ENCODE assay signal across 11 mouse cellular contexts in the genomic region with DNA sequence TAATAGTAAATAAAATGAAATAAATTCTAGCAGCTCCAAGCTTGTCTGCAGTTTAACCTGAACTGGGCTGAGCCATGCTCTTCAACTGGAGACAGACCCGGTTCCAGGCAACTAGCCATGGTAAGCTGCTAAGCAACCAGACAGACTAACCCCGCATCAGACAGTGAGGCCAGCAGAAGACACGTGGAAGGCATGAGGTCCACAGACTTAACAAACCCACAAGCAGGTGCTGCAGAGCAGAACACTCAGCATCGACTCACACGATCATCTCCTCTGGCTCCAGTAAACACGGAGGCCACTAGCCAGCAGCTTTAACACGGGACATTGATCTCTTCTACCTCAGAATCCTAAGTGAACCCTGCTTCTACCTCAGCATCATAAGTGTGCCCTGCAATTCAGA. TPM values are rescaled to one million over a fixed set of nuclear protein-coding genes. Genes with fewer than 3 reads are reported as not detected.
DNase-seq lines count a peak whose midpoint lies in the region; ATAC-seq lines count a peak whose summit lies in the region.
"Had no signal": no experiment of that assay in that cellular context is flagged by ENCODE, and none has a peak within 500 bp of the region (broad histone marks: within the 10 kb centered on the region; RNA-seq: fewer than 3 reads in every experiment).

No protein-coding gene starts in this region.

- no peak for ATAC-seq in hindbrain, embryonic 11.5 days (ENCODE audit: low FRiP score)
- peak; percentile 51; the same call in 1 of the 2 replicates for ATAC-seq in forebrain, embryonic 16.5 days
- ATAC-seq: lung, postnatal 0 days had no signal

- DNase-seq in hindbrain, embryonic 10.5 days (ENCODE audit: low spot score), result no peak
- no peak for DNase-seq in hindbrain, embryonic 11.5 days (ENCODE audit: low spot score)
- peak; percentile 83 for DNase-seq in NIH3T3 (ENCODE audit: low read depth)
- peak; percentile 54 to 57 for DNase-seq in natural killer cell, adult 2 months (ENCODE audit: low spot score in 2 of 2)
- no peak for DNase-seq in urinary bladder, adult 2 months (ENCODE audit: low spot score)
- no peak for DNase-seq in adrenal gland, adult 18-20 months (ENCODE audit: low spot score in 2 of 2)
- no peak for DNase-seq in lung, postnatal 4 days
- DNase-seq: adrenal gland, adult 8-10 months had no signal

- H3K36me3 ChIP-seq in hindbrain, embryonic 10.5 days, result peaks cover 34% of the 10 kb centered on the region
- no peaks in the 10 kb centered on the region for H3K36me3 ChIP-seq in hindbrain, embryonic 11.5 days (ENCODE audit: control insufficient read depth, insufficient read depth, low read length)
- no peaks in the 10 kb centered on the region for H3K36me3 ChIP-seq in forebrain, embryonic 16.5 days (ENCODE audit: control insufficient read depth, insufficient read depth)

- no peaks in the 10 kb centered on the region for H3K27me3 ChIP-seq in hindbrain, embryonic 10.5 days (ENCODE audit: insufficient read depth, poor library complexity, severe bottlenecking)
- no peaks in the 10 kb centered on the region for H3K27me3 ChIP-seq in hindbrain, embryonic 11.5 days (ENCODE audit: control insufficient read depth, insufficient read depth, low read length)
- H3K27me3 ChIP-seq in forebrain, embryonic 16.5 days (replicated peaks; ENCODE audit: control insufficient read depth, insufficient read depth, low read length), result no peaks in the 10 kb centered on the region
- H3K27me3 ChIP-seq: stomach, embryonic 15.5 days had no signal

- WGBS in hindbrain, embryonic 10.5 days, result 82% methylated on average over 7 of the region's 7 CpGs
- 76% methylated on average over 7 of the region's 7 CpGs for WGBS in hindbrain, embryonic 11.5 days
- 45% methylated on average over 7 of the region's 7 CpGs for WGBS in forebrain, embryonic 16.5 days

- no peak overlapping the region for H3K4me2 ChIP-seq in hindbrain, embryonic 11.5 days (replicated peaks; ENCODE audit: low read depth, low read length)
- peak overlapping the region; percentile 11 for H3K4me2 ChIP-seq in forebrain, embryonic 16.5 days (ENCODE audit: low read length)
- H3K4me2 ChIP-seq: stomach, embryonic 15.5 days had no signal

- no peak overlapping the region for H3K4me3 ChIP-seq in hindbrain, embryonic 10.5 days
- H3K4me3 ChIP-seq in hindbrain, embryonic 11.5 days (ENCODE audit: low read depth, low read length), result no peak overlapping the region
- no peak overlapping the region for H3K4me3 ChIP-seq in forebrain, embryonic 16.5 days (replicated peaks; ENCODE audit: low read length)
- H3K4me3 ChIP-seq: stomach, embryonic 15.5 days had no signal

- no peaks in the 10 kb centered on the region for H3K9me3 ChIP-seq in hindbrain, embryonic 10.5 days
- H3K9me3 ChIP-seq in hindbrain, embryonic 11.5 days (ENCODE audit: control insufficient read depth, low read length), result no peaks in the 10 kb centered on the region
- H3K9me3 ChIP-seq in forebrain, embryonic 16.5 days (ENCODE audit: control insufficient read depth, low read length), result no peaks in the 10 kb centered on the region
- H3K9me3 ChIP-seq: stomach, embryonic 15.5 days had no signal

- no peak overlapping the region for H3K9ac ChIP-seq in hindbrain, embryonic 11.5 days (ENCODE audit: low read depth, low read length)
- H3K9ac ChIP-seq in forebrain, embryonic 16.5 days (replicated peaks; ENCODE audit: low read depth, low read length), result peak overlapping the region; percentile 2; the same call in 1 of the 2 replicates
- H3K9ac ChIP-seq: stomach, embryonic 15.5 days had no signal

- peak overlapping the region; percentile 36; the same call in 1 of the 2 replicates for H3K27ac ChIP-seq in hindbrain, embryonic 10.5 days
- no peak overlapping the region for H3K27ac ChIP-seq in hindbrain, embryonic 11.5 days (ENCODE audit: low read depth, low read length)
- H3K27ac ChIP-seq in forebrain, embryonic 16.5 days (ENCODE audit: low read length), result no peak overlapping the region
- H3K27ac ChIP-seq: stomach, embryonic 15.5 days had no signal

- peaks cover 59% of the 10 kb centered on the region for H3K4me1 ChIP-seq in hindbrain, embryonic 10.5 days (replicated peaks)
- H3K4me1 ChIP-seq in hindbrain, embryonic 11.5 days (replicated peaks; ENCODE audit: control insufficient read depth, insufficient read depth, low read length), result peaks cover 14% of the 10 kb centered on the region
- peaks cover 35% of the 10 kb centered on the region for H3K4me1 ChIP-seq in forebrain, embryonic 16.5 days (replicated peaks; ENCODE audit: control insufficient read depth, insufficient read depth, low read length)

RNA-seq across cellular contexts. Expression of gene Racgap1, which starts 6.7 kb away (rescaled TPM):
- 193 and 219 TPM in 2 replicates for polyA plus RNA-seq in hindbrain, embryonic 10.5 days (2016; fragmentation: Nextera tagmentation; extraction: Ambion mirVana)
- polyA plus RNA-seq in hindbrain, embryonic 11.5 days (2014; fragmentation: Nextera tagmentation; extraction: Ambion mirVana), result 161 and 202 TPM in 2 replicates
- polyA plus RNA-seq in forebrain, embryonic 16.5 days (2015; fragmentation: Nextera tagmentation; extraction: Ambion mirVana), result 94.4 and 113 TPM in 2 replicates
- 5.4 and 6.1 TPM in 2 replicates for polyA plus RNA-seq in urinary bladder, adult 2 months (2012; rRNA removed)
- 1 to 10 TPM; 3.1 to 3.3 TPM for total RNA-seq in adrenal gland, adult 18-20 months (2021)

RNA-seq across cellular contexts. Expression of gene Asic1, which starts 25.4 kb away (rescaled TPM):
- polyA plus RNA-seq in hindbrain, embryonic 10.5 days (2016; fragmentation: Nextera tagmentation; extraction: Ambion mirVana), result 12.6 and 29.0 TPM in 2 replicates
- polyA plus RNA-seq in hindbrain, embryonic 11.5 days (2014; fragmentation: Nextera tagmentation; extraction: Ambion mirVana), result 14.4 and 21.0 TPM in 2 replicates
- 26.2 and 37.4 TPM in 2 replicates for polyA plus RNA-seq in forebrain, embryonic 16.5 days (2015; fragmentation: Nextera tagmentation; extraction: Ambion mirVana)
- 0.19 and 0.22 TPM in 2 replicates for polyA plus RNA-seq in urinary bladder, adult 2 months (2012; rRNA removed)
- total RNA-seq in adrenal gland, adult 18-20 months (2021), result under 1 TPM; 0.50 to 0.70 TPM

RNA-seq across cellular contexts. Expression of gene Aqp6, which starts 43.6 kb away (rescaled TPM):
- polyA plus RNA-seq in hindbrain, embryonic 10.5 days (2016; fragmentation: Nextera tagmentation; extraction: Ambion mirVana), result 0.35 and 0.90 TPM in 2 replicates
- 1.0 and 1.7 TPM in 2 replicates for polyA plus RNA-seq in hindbrain, embryonic 11.5 days (2014; fragmentation: Nextera tagmentation; extraction: Ambion mirVana)
- polyA plus RNA-seq in forebrain, embryonic 16.5 days (2015; fragmentation: Nextera tagmentation; extraction: Ambion mirVana), result not detected in 2 replicates
- polyA plus RNA-seq in urinary bladder, adult 2 months (2012; rRNA removed), result 0.03 and 0.07 TPM in 2 replicates
- not detected for total RNA-seq in adrenal gland, adult 18-20 months (2021)
- total RNA-seq: adrenal gland, adult 8-10 months had no signal
- polyA plus RNA-seq: lung, postnatal 0 days; stomach, embryonic 15.5 days had no signal

RNA-seq across cellular contexts. Expression of gene Aqp5, which starts 54.2 kb away (rescaled TPM):
- 0.46 and 1.6 TPM in 2 replicates for polyA plus RNA-seq in hindbrain, embryonic 10.5 days (2016; fragmentation: Nextera tagmentation; extraction: Ambion mirVana)
- polyA plus RNA-seq in hindbrain, embryonic 11.5 days (2014; fragmentation: Nextera tagmentation; extraction: Ambion mirVana), result 0.28 and 0.36 TPM in 2 replicates
- 0.40 and 0.86 TPM in 2 replicates for polyA plus RNA-seq in forebrain, embryonic 16.5 days (2015; fragmentation: Nextera tagmentation; extraction: Ambion mirVana)
- polyA plus RNA-seq in urinary bladder, adult 2 months (2012; rRNA removed), result 0.86 and 1.3 TPM in 2 replicates
- total RNA-seq in adrenal gland, adult 18-20 months (2021), result 1 to 10 TPM; 1.2 to 2.1 TPM

RNA-seq across cellular contexts. Expression of gene Smarcd1, which starts 57.2 kb away (rescaled TPM):
- polyA plus RNA-seq in hindbrain, embryonic 10.5 days (2016; fragmentation: Nextera tagmentation; extraction: Ambion mirVana), result 101 and 118 TPM in 2 replicates
- polyA plus RNA-seq in hindbrain, embryonic 11.5 days (2014; fragmentation: Nextera tagmentation; extraction: Ambion mirVana), result 99.1 and 103 TPM in 2 replicates
- 111 and 116 TPM in 2 replicates for polyA plus RNA-seq in forebrain, embryonic 16.5 days (2015; fragmentation: Nextera tagmentation; extraction: Ambion mirVana)
- 20.4 and 20.5 TPM in 2 replicates for polyA plus RNA-seq in urinary bladder, adult 2 months (2012; rRNA removed)
- total RNA-seq in adrenal gland, adult 18-20 months (2021), result 10 to 100 TPM; 43.1 to 44.2 TPM

Comparison
In these comparisons a context has a peak if more than half of its experiments do, and no peak if none do; other contexts are left out.
1. DNase-seq: peak in NIH3T3 (single experiment) and natural killer cell, adult 2 months (2 of 2); none in hindbrain, embryonic 10.5 days (single experiment), hindbrain, embryonic 11.5 days (single experiment), urinary bladder, adult 2 months (single experiment), adrenal gland, adult 18-20 months (0 of 2) and lung, postnatal 4 days (0 of 2).
2. RNA of gene Racgap1, which starts 6.7 kb away (polyA plus RNA-seq): 193 to 219 TPM in hindbrain, embryonic 10.5 days, 161 to 202 TPM in hindbrain, embryonic 11.5 days and 94.4 to 113 TPM in forebrain, embryonic 16.5 days; 5.4 to 6.1 TPM in urinary bladder, adult 2 months; every median in the first group is over 10 times any median in the second.
3. RNA of gene Asic1, which starts 25.4 kb away (polyA plus RNA-seq): 26.2 to 37.4 TPM in forebrain, embryonic 16.5 days, 12.6 to 29.0 TPM in hindbrain, embryonic 10.5 days and 14.4 to 21.0 TPM in hindbrain, embryonic 11.5 days; 0.19 to 0.22 TPM in urinary bladder, adult 2 months; every median in the first group is over 10 times any median in the second.